Mouse (Mus musculus) Patski (cell line): ENCODE data around the gene Il6ra. TPM values are rescaled to one million over a fixed set of nuclear protein-coding genes. Genes with fewer than 3 reads are reported as not detected.

Source experiments
- ATAC-seq: fragments of 100-300 bp; one replicate; pipeline ENCODE4 v1.8.0; 2021
- CTCF ChIA-PET: fragments of 350-600 bp; sonication (Branson Sonifier 250); formaldehyde crosslinking; loops from one replicate; lab custom pipeline; 2022; ENCODE audit warnings: inconsistent platforms; lab: Charles Lee
- POLR2A ChIA-PET: fragments of 350-600 bp; sonication (Branson Sonifier 250); formaldehyde crosslinking; loops from one replicate; lab custom pipeline; 2022; ENCODE audit warnings: antibody characterized with exemption, inconsistent platforms; lab: Charles Lee
- DNase-seq: peaks from one replicate; pipeline ENCODE4 v3.0.0-alpha.2; 2011; ENCODE audit warnings: low read depth, low spot score
- H3K27me3 ChIP-seq: fragments of 371-371 bp; one replicate; pipeline ENCODE4 v1.5.1; 2021
- CTCF ChIP-seq: fragments of 100-300 bp; IDR thresholded peaks from one replicate; pipeline ENCODE4 v1.5.1; 2021
- in situ Hi-C: fragments of 300-500 bp; cut with MboI; formaldehyde crosslinking; loops from 3 replicates; pipeline ENCODE4 v1.11.1; 2018; ENCODE audit warnings: low pct_unique_long_range_greater_than_20kb, mixed read lengths
- polyA plus RNA-seq: library from polyadenylated mRNA; unstranded; gene quantifications from one replicate; pipeline ENCODE4 v1.2.3, GENCODE M21; 2021

The Il6ra gene
- 2.6 TPM for polyA plus RNA-seq

GRCm38 (mm10) chr3:89912543-89913391, at the start of gene Il6ra:
Gene Il6ra, minus strand, starts transcription at chr3:89913196.
- POLR2A ChIA-PET, result interaction anchor here (0.6 to 1.3 kb wide), 2 partner anchors 49 to 128 kb away, joined by 3 read pairs; no protein-coding TSS in a partner anchor
- no peaks in the 10 kb centered on the region for H3K27me3 ChIP-seq
- no peak for TF ChIP-seq CTCF
- DNase-seq (peak; percentile 75), ATAC-seq (peak; percentile 83)
- CTCF ChIA-PET, result interaction anchor here (1.0 to 1.1 kb wide), 5 partner anchors 10 to 128 kb away, joined by 3 read pairs; no protein-coding TSS in a partner anchor
- in situ Hi-C loops, result loop anchor here (5.0 kb wide), 1 partner anchor 50 kb away; no protein-coding TSS in a partner anchor

DNA sequence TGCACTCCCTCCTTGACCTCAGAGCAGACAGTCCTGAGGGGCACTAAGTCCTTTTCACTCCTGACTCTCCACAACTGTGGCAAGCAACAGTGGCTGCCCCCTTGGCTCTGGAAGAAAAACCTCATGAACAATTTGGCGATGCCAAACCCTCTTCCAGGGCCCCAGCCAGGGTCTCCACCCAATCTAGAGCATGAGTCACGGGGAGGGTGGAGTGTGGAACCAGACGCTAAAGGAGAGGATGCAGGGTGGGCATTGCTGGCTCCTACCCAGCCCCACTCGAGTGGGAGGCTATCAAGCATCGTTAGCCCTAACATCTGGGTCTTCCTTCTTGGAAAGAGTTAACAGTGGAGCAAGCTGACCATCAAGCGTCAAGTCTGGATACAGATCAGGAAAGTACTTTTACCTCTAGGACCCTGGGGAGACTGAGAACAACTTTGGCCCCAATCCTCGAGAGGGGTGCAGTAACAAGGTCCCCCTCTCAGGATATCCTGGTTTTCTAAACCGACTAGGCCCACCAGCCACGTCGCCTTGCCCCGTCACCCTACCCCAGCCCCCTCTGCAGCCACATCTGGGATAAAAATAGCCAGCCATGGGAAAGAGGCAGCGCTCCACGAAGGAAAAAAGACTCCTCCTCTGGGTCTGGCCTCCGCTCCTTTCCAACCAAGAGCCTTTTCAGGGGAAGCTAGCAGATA, 49.2 kb upstream of the Il6ra start:
- CTCF ChIA-PET, result interaction anchor here (0.8 to 2.5 kb wide), 5 partner anchors 9 to 116 kb away, joined by 3 to 7 read pairs (median 4); no protein-coding TSS in a partner anchor
- DNase-seq, result no peak
- peak; percentile 1 for ATAC-seq
- H3K27me3 ChIP-seq, result no peaks in the 10 kb centered on the region
- POLR2A ChIA-PET, result interaction anchor here (1.3 to 2.9 kb wide), 3 partner anchors 23 to 36 kb away, joined by 6 to 13 read pairs (median 12); partner anchors contain the start of gene Hax1
- no peak for TF ChIP-seq CTCF
- in situ Hi-C loops, result no loop called here

DNA sequence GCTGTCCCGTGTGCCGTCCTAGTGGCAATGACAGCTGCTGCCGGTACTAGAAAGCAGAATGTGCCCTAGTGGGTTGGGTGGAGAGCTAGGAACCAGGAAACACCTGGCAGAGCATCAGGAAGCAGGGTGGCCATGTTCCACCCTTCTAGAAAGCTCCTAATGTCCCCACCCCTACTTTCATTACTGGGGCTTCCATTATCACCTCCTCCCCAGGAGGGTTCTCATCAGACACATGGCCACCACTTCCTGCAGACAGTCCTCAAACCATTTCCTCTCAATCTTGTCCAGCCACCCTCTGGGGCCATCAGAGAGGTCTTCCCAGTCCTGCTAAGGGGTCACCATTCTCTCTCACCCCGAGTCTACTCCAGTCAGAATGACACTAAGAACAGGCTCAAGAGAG, 48.4 kb upstream of the Il6ra start:
- H3K27me3 ChIP-seq, result no peaks in the 10 kb centered on the region
- CTCF ChIA-PET, result interaction anchor here (0.5 to 2.5 kb wide), 4 partner anchors 8 to 387 kb away, joined by 3 to 7 read pairs (median 4); no protein-coding TSS in a partner anchor
- POLR2A ChIA-PET, result interaction anchor here (1.2 kb wide), 1 partner anchor 89 kb away, joined by 3 read pairs; no protein-coding TSS in a partner anchor
- no peak for TF ChIP-seq CTCF
- no peak for ATAC-seq
- DNase-seq, result no peak
- in situ Hi-C loops, result no loop called here

DNA sequence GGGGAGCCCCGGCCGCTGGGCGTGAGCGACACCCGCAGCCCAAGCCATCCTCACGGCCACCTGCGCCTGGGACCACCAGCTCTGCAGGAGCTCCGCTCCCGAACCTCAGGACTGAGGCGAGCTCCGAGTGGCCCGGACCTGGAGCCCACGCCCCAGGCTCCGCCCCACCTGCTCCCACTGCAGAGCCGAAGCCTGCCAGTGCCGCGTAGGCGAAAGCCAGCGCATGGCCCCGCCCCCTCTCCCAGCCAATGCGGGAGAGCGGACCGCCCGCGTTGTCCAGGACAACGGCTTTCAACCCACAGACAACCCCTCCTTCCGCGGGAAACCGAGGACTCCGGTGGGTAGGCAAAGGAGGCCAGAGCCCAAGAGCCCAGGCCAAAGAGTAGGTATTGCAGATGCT, 47.5 kb upstream of the Il6ra start:
- ATAC-seq (peak; percentile 75), DNase-seq (no peak)
- TF ChIP-seq CTCF, result no peak
- ChIA-PET CTCF (interaction anchor here (1.1 to 2.5 kb wide), 4 partner anchors 7 to 120 kb away, joined by 3 to 9 read pairs (median 6); no protein-coding TSS in a partner anchor), POLR2A (interaction anchor here (1.0 to 1.2 kb wide), 2 partner anchors 11 to 90 kb away, joined by 3 read pairs; no protein-coding TSS in a partner anchor)
- in situ Hi-C loops, result no loop called here
- H3K27me3 ChIP-seq, result no peaks in the 10 kb centered on the region

GRCm38 (mm10) chr3:89959435-89959834, 46.4 kb upstream of the Il6ra start:
- no peak for TF ChIP-seq CTCF
- ATAC-seq (no peak), DNase-seq (no peak)
- ChIA-PET CTCF (interaction anchor here (0.7 to 2.0 kb wide), 3 partner anchors 10 to 41 kb away, joined by 3 to 9 read pairs (median 3); no protein-coding TSS in a partner anchor), POLR2A (interaction anchor here (0.9 to 1.4 kb wide), 3 partner anchors 10 to 20 kb away, joined by 3 to 4 read pairs (median 3); no protein-coding TSS in a partner anchor)
- in situ Hi-C loops, result no loop called here
- no peaks in the 10 kb centered on the region for H3K27me3 ChIP-seq

GRCm38 (mm10) chr3:89957880-89958279, 44.9 kb upstream of the Il6ra start:
- in situ Hi-C loops, result no loop called here
- ChIA-PET CTCF (interaction anchor here (1.4 to 1.8 kb wide), 3 partner anchors 10 to 120 kb away, joined by 4 to 9 read pairs (median 5); no protein-coding TSS in a partner anchor), POLR2A (no interaction called here)
- H3K27me3 ChIP-seq, result no peaks in the 10 kb centered on the region
- DNase-seq, result no peak
- no peak for ATAC-seq
- TF ChIP-seq CTCF, result no peak

- no peak for TF ChIP-seq CTCF
- POLR2A ChIA-PET, result interaction anchor here (1.1 kb wide), 1 partner anchor 96 kb away, joined by 4 read pairs; the partner anchor contains the start of gene Ubap2l
- no peak for DNase-seq
- CTCF ChIA-PET, result interaction anchor here (0.7 to 1.7 kb wide), 5 partner anchors 7 to 121 kb away, joined by 3 to 5 read pairs (median 4); partner anchors contain the start of gene Atp8b2
- no peaks in the 10 kb centered on the region for H3K27me3 ChIP-seq
- no peak for ATAC-seq
- in situ Hi-C loops, result no loop called here
Observed at GRCm38 (mm10) chr3:89956177-89956971, 43.4 kb upstream of the Il6ra start.

DNA sequence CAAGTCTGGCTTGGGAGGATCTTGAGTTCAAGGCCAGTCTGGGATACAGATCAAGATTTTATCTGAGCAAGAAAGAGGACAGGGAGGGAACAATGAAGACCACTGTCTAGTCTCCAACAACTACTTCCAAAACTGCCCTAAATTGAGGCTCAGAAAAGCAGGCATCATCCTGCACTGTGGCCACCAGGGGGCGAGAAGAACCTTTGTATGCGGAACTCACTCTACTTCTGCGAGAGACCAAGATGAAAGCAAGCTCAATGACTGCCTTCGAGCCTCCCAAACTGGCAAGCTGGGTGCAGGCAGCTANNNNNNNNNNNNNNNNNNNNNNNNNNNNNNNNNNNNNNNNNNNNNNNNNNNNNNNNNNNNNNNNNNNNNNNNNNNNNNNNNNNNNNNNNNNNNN, 40.4 kb upstream of the Il6ra start:
- ATAC-seq, result peak; percentile 63
- in situ Hi-C loops, result loop anchor here (5.0 kb wide), 1 partner anchor 119 kb away; the partner anchor contains the start of gene Tpm3
- CTCF ChIA-PET, result interaction anchor here (0.6 to 2.8 kb wide), 33 partner anchors 8 to 168 kb away, joined by 3 to 44 read pairs (median 5); partner anchors contain the start of gene Hax1
- TF ChIP-seq CTCF, result no peak
- no peaks in the 10 kb centered on the region for H3K27me3 ChIP-seq
- DNase-seq, result no peak
- POLR2A ChIA-PET, result interaction anchor here (0.7 to 1.3 kb wide), 3 partner anchors 10 to 48 kb away, joined by 3 to 4 read pairs (median 3); no protein-coding TSS in a partner anchor

DNA sequence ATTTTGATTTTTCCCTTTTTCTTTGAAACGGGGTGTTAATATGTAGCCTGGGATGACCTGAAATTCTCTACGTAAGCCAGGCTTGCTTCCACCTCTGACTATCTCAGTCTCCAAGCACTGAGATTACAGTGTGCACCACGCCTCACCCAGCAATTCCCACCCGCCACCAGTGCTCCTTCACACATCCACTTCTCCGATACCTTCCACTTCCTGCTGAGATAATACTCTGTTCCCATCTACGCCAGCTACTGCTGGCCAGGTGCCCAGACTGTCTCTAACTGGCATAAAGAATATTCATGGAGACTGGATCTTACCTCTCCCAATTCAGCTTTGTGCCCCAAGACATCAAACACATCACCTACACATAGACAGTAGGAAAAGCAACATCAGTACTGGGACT, 35.7 kb upstream of the Il6ra start:
- no peaks in the 10 kb centered on the region for H3K27me3 ChIP-seq
- ATAC-seq, result no peak
- ChIA-PET CTCF (interaction anchor here (1.1 to 2.7 kb wide), 3 partner anchors 9 to 129 kb away, joined by 3 to 9 read pairs (median 8); no protein-coding TSS in a partner anchor), POLR2A (interaction anchor here (1.0 to 1.1 kb wide), 2 partner anchors 11 to 114 kb away, joined by 3 to 4 read pairs; no protein-coding TSS in a partner anchor)
- DNase-seq, result no peak
- in situ Hi-C loops, result no loop called here
- no peak for TF ChIP-seq CTCF
